Mouse (Mus musculus) MEL (cell line): ENCODE measurements around the gene Gabra4. TPM values are rescaled to one million over a fixed set of nuclear protein-coding genes. Genes with fewer than 3 reads are reported as not detected.

Source experiments
- DNase-seq: peaks from one replicate; pipeline ENCODE4 v3.0.0; 2011; ENCODE audit warnings: low read depth, low spot score
- H3K27ac ChIP-seq: 2 replicates; pipeline ENCODE4 v1.5.1; 2012; ENCODE audit warnings: low read depth, mild to moderate bottlenecking, control low read depth, low read length, moderate library complexity; ENCODE audit not compliant: control insufficient read depth
- H3K27me3 ChIP-seq, 2 experiments: fragments of 150-350 bp in 1 of 2; sonication (generic) in 1 of 2; 2 replicates each; pipeline ENCODE4 v1.6.1; 2012; ENCODE audit warnings: low read length in 2 of 2, mild to moderate bottlenecking in 2 of 2, improper control_type of control experiment in 1 of 2, moderate library complexity in 1 of 2; ENCODE audit not compliant: insufficient read depth in 2 of 2, control insufficient read depth in 1 of 2
- H3K36me3 ChIP-seq, 2 experiments: 2 replicates each; pipeline ENCODE4 v1.6.1; 2012 to 2014; ENCODE audit warnings: low read length in 2 of 2, improper control_type of control experiment in 1 of 2, inconsistent platforms in 1 of 2, mild to moderate bottlenecking in 1 of 2; ENCODE audit not compliant: insufficient read depth in 2 of 2, control insufficient read depth in 1 of 2
- H3K4me1 ChIP-seq, 2 experiments: fragments of 150-350 bp in 1 of 2; sonication (generic) in 1 of 2; 2 replicates each; pipeline ENCODE4 v1.6.1; 2012; ENCODE audit warnings: low read length in 2 of 2, improper control_type of control experiment in 1 of 2, mild to moderate bottlenecking in 1 of 2; ENCODE audit not compliant: insufficient read depth in 2 of 2, control insufficient read depth in 1 of 2
- H3K4me3 ChIP-seq, 2 experiments: fragments of 150-350 bp in 1 of 2; sonication (generic) in 1 of 2; 2 replicates each; pipeline ENCODE4 v1.5.1; 2012; ENCODE audit warnings: low read depth in 2 of 2, low read length in 2 of 2, mild to moderate bottlenecking in 2 of 2, moderate library complexity in 2 of 2, control low read depth in 1 of 2, improper control_type of control experiment in 1 of 2; ENCODE audit not compliant: control insufficient read depth in 1 of 2, insufficient read depth in 1 of 2
- H3K79me2 ChIP-seq: 2 replicates; pipeline ENCODE4 v1.6.1; 2012; ENCODE audit warnings: mild to moderate bottlenecking, low read length, moderate library complexity; ENCODE audit not compliant: control insufficient read depth, poor library complexity, insufficient read depth
- H3K9ac ChIP-seq: 2 replicates; pipeline ENCODE4 v1.6.1; 2012; ENCODE audit warnings: low read depth, mild to moderate bottlenecking, control low read depth, low read length, moderate library complexity; ENCODE audit not compliant: control insufficient read depth, poor library complexity, severe bottlenecking
- H3K9me3 ChIP-seq: fragments of 150-350 bp; sonication (generic); replicated peaks from 2 replicates; pipeline ENCODE4 v1.6.1; 2012; ENCODE audit warnings: mild to moderate bottlenecking, low read length, improper control_type of control experiment, moderate library complexity; ENCODE audit not compliant: insufficient read depth
- BHLHE40 ChIP-seq: IDR thresholded peaks from 2 replicates; pipeline ENCODE4 v1.6.1; 2012; ENCODE audit warnings: low read depth, mild to moderate bottlenecking, inconsistent platforms, low read length, improper control_type of control experiment, borderline replicate concordance
- CHD1 ChIP-seq: IDR thresholded peaks from 2 replicates; pipeline ENCODE4 v1.6.1; 2012; ENCODE audit warnings: low read depth, mild to moderate bottlenecking, inconsistent platforms, low read length, improper control_type of control experiment
- CHD2 ChIP-seq: IDR thresholded peaks from 2 replicates; pipeline ENCODE4 v1.6.1; 2011; ENCODE audit warnings: low read length, improper control_type of control experiment
- E2F4 ChIP-seq: IDR thresholded peaks from 2 replicates; pipeline ENCODE4 v1.6.1; 2011; ENCODE audit warnings: low read depth, low read length, improper control_type of control experiment, borderline replicate concordance
- ETS1 ChIP-seq: IDR thresholded peaks from 2 replicates; pipeline ENCODE4 v1.6.1; 2012; ENCODE audit warnings: low read depth, mild to moderate bottlenecking, inconsistent platforms, low read length, improper control_type of control experiment, moderate library complexity
- GABPA ChIP-seq: IDR thresholded peaks from 2 replicates; pipeline ENCODE4 v1.6.1; 2012; ENCODE audit warnings: low read depth, mild to moderate bottlenecking, inconsistent platforms, low read length, improper control_type of control experiment, moderate library complexity
- MAX ChIP-seq: IDR thresholded peaks from 2 replicates; pipeline ENCODE4 v1.6.1; 2011; ENCODE audit warnings: low read length, improper control_type of control experiment
- MAZ ChIP-seq: IDR thresholded peaks from 2 replicates; pipeline ENCODE4 v1.6.1; 2012; ENCODE audit warnings: low read depth, mild to moderate bottlenecking, inconsistent platforms, low read length, improper control_type of control experiment
- NELFE ChIP-seq: IDR thresholded peaks from 2 replicates; pipeline ENCODE4 v1.6.1; 2011; ENCODE audit warnings: low read depth, low read length, improper control_type of control experiment
- NRF1 ChIP-seq: IDR thresholded peaks from 2 replicates; pipeline ENCODE4 v1.6.1; 2014; ENCODE audit warnings: low read depth, mild to moderate bottlenecking, inconsistent platforms, low read length, improper control_type of control experiment, moderate library complexity; ENCODE audit not compliant: poor library complexity, insufficient read depth, severe bottlenecking
- POLR2AphosphoS2 ChIP-seq: IDR thresholded peaks from 2 replicates; pipeline ENCODE4 v1.6.1; 2011; ENCODE audit warnings: low read length, improper control_type of control experiment
- POLR2AphosphoS5 ChIP-seq: IDR thresholded peaks from 2 replicates; pipeline ENCODE4 v1.6.1; 2012; ENCODE audit warnings: low read depth, borderline replicate concordance, mild to moderate bottlenecking, inconsistent platforms, low read length, moderate library complexity, mixed read lengths
- RAD21 ChIP-seq: IDR thresholded peaks from 2 replicates; pipeline ENCODE4 v1.6.1; 2011; ENCODE audit warnings: mild to moderate bottlenecking, low read depth, low read length, improper control_type of control experiment
- RCOR1 ChIP-seq: IDR thresholded peaks from 2 replicates; pipeline ENCODE4 v1.6.1; 2012; ENCODE audit warnings: low read depth, mild to moderate bottlenecking, inconsistent platforms, low read length, improper control_type of control experiment
- SIN3A ChIP-seq: IDR thresholded peaks from 2 replicates; pipeline ENCODE4 v1.6.1; 2012; ENCODE audit warnings: low read length, improper control_type of control experiment, inconsistent platforms
- SMC3 ChIP-seq: IDR thresholded peaks from 2 replicates; pipeline ENCODE4 v1.6.1; 2011; ENCODE audit warnings: low read depth, low read length, improper control_type of control experiment
- TAL1 ChIP-seq: IDR thresholded peaks from 2 replicates; pipeline ENCODE4 v1.6.1; 2012; ENCODE audit warnings: mild to moderate bottlenecking, inconsistent platforms, low read length, moderate library complexity, mixed read lengths
- TCF12 ChIP-seq: IDR thresholded peaks from 2 replicates; pipeline ENCODE4 v1.6.1; 2014; ENCODE audit warnings: low read depth, mild to moderate bottlenecking, inconsistent platforms, low read length, improper control_type of control experiment, moderate library complexity
- USF1 ChIP-seq: IDR thresholded peaks from 2 replicates; pipeline ENCODE4 v1.6.1; 2014; ENCODE audit warnings: low read depth, mild to moderate bottlenecking, inconsistent platforms, low read length, improper control_type of control experiment, moderate library complexity
- USF2 ChIP-seq, 2 experiments: IDR thresholded peaks; 2 replicates each; pipeline ENCODE4 v1.6.1; 2011 to 2012; ENCODE audit warnings: improper control_type of control experiment in 2 of 2, low read length in 2 of 2, borderline replicate concordance in 1 of 2, inconsistent platforms in 1 of 2, low read depth in 1 of 2, mild to moderate bottlenecking in 1 of 2; ENCODE audit not compliant: insufficient read depth in 1 of 2
- ZC3H11A ChIP-seq: IDR thresholded peaks from 2 replicates; pipeline ENCODE4 v1.6.1; 2012; ENCODE audit warnings: low read depth, mild to moderate bottlenecking, inconsistent platforms, low read length, improper control_type of control experiment
- ZMIZ1 ChIP-seq: IDR thresholded peaks from 2 replicates; pipeline ENCODE4 v1.6.1; 2012; ENCODE audit warnings: low read depth, mild to moderate bottlenecking, inconsistent platforms, low read length, improper control_type of control experiment, moderate library complexity
- polyA plus RNA-seq, 2 experiments: library from polyadenylated mRNA; stranded (reverse) in 1 of 2; unstranded in 1 of 2; fragments of >175 nt in 1 of 2; fragments of >200 nt in 1 of 2; gene quantifications; 2 replicates each; pipeline versions ENCODE4 v1.2.1 to v1.2.4; 2012; ENCODE audit warnings: low replicate concordance in 2 of 2, low read depth in 1 of 2; ENCODE audit not compliant: insufficient read length in 2 of 2, insufficient read depth in 1 of 2, missing spikeins in 1 of 2
- total RNA-seq: library from RNA; depleted of rRNA; stranded (reverse); fragments of 300-350 nt; gene quantifications from 2 replicates; pipeline ENCODE4 v1.2.3, GENCODE M21; 2012

Gene Gabra4
- total and polyA plus RNA-seq, 3 experiments = not detected

DNA sequence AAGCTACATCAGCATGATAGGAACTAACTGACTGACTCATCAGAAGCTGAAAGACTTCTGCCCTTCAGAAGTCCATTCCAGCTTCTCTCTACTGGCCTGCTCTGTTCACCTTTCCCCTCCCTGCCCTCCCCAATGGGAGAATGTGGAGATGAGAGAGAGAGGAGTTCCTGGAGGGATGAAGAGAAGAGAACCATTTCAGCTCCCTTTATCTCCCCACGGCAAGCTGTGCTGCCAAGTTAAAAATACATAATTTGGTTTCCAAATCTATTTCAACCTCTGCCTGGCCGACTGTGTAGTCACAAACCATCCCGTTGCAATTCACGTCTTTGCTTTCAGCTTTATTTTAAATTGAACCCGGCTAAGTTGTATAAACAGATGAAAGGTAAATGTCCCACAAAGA is 4.1 kb downstream of the Gabra4 start:
- Histone ChIP-seq H3K36me3 (no peaks in the 10 kb centered on the region), H3K4me1 (no peaks in the 10 kb centered on the region), H3K4me3 (no peak overlapping the region), H3K9me3 (no peaks in the 10 kb centered on the region), H3K79me2 (no peaks in the 10 kb centered on the region), H3K27me3 (no peaks in the 10 kb centered on the region), H3K9ac (no peak overlapping the region), H3K27ac (no peak overlapping the region)
- no peak for TF ChIP-seq RAD21
- TF ChIP-seq POLR2AphosphoS5 = no peak
- no peak for TF ChIP-seq USF1
- no peak for TF ChIP-seq NRF1
- no peak for TF ChIP-seq CHD1
- TF ChIP-seq GABPA = no peak
- TF ChIP-seq USF2 (IDR thresholded peaks at IDR 0.05; ENCODE audit: borderline replicate concordance in 1 of 2, insufficient read depth in 1 of 2, low read depth in 1 of 2, low read length in 2 of 2) = no peak
- TF ChIP-seq ZMIZ1 = no peak
- no peak for TF ChIP-seq SMC3
- no peak for TF ChIP-seq MAZ
- no peak for TF ChIP-seq TCF12
- no peak for TF ChIP-seq MAX
- DNase-seq = no peak

DNA sequence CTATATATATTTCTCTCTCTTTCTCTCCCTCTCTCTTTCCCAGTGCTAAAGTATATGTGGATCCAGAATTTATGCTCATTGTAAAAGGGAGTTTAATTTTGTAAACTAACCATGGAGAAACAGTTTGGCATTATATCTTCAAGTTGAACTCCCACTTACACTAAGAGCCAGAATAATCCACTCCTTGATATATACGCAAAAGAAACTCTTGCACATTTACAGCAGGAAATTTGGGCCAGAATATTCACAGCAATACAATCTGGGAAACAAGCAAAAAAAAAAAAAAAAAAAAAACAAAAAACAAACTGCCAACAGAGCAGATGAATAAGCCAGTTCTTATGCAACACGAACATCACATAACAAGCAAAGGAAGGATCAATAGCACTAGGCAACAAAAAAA is 10.0 kb downstream of the Gabra4 start:
- Histone ChIP-seq H3K4me1 (no peaks in the 10 kb centered on the region), H3K79me2 (no peaks in the 10 kb centered on the region), H3K9ac (no peak overlapping the region), H3K27me3 (no peaks in the 10 kb centered on the region), H3K36me3 (no peaks in the 10 kb centered on the region), H3K27ac (no peak overlapping the region), H3K4me3 (no peak overlapping the region), H3K9me3 (no peaks in the 10 kb centered on the region)
- DNase-seq = no peak
- TF ChIP-seq RCOR1 (no peak), CHD2 (no peak), E2F4 (no peak), ZMIZ1 (no peak), SMC3 (no peak), POLR2AphosphoS2 (no peak), BHLHE40 (no peak), ZC3H11A (no peak), SIN3A (no peak), NELFE (no peak), TCF12 (no peak), MAZ (no peak), TAL1 (no peak), ETS1 (no peak)
